Mouse (Mus musculus) MEL (cell line): ENCODE measurements around the gene Nf1. TPM values are rescaled to one million over a fixed set of nuclear protein-coding genes. Genes with fewer than 3 reads are reported as not detected.

Experiments used
- DNase-seq: peaks from one replicate; pipeline ENCODE4 v3.0.0; 2011; ENCODE audit warnings: low read depth, low spot score
- H3K27ac ChIP-seq: 2 replicates; pipeline ENCODE4 v1.5.1; 2012; ENCODE audit warnings: low read depth, mild to moderate bottlenecking, control low read depth, low read length, moderate library complexity; ENCODE audit not compliant: control insufficient read depth
- H3K27me3 ChIP-seq, 2 experiments: fragments of 150-350 bp in 1 of 2; sonication (generic) in 1 of 2; 2 replicates each; pipeline ENCODE4 v1.6.1; 2012; ENCODE audit warnings: low read length in 2 of 2, mild to moderate bottlenecking in 2 of 2, improper control_type of control experiment in 1 of 2, moderate library complexity in 1 of 2; ENCODE audit not compliant: insufficient read depth in 2 of 2, control insufficient read depth in 1 of 2
- H3K36me3 ChIP-seq, 2 experiments: 2 replicates each; pipeline ENCODE4 v1.6.1; 2012 to 2014; ENCODE audit warnings: low read length in 2 of 2, improper control_type of control experiment in 1 of 2, inconsistent platforms in 1 of 2, mild to moderate bottlenecking in 1 of 2; ENCODE audit not compliant: insufficient read depth in 2 of 2, control insufficient read depth in 1 of 2
- H3K4me1 ChIP-seq, 2 experiments: fragments of 150-350 bp in 1 of 2; sonication (generic) in 1 of 2; 2 replicates each; pipeline ENCODE4 v1.6.1; 2012; ENCODE audit warnings: low read length in 2 of 2, improper control_type of control experiment in 1 of 2, mild to moderate bottlenecking in 1 of 2; ENCODE audit not compliant: insufficient read depth in 2 of 2, control insufficient read depth in 1 of 2
- H3K4me3 ChIP-seq, 2 experiments: fragments of 150-350 bp in 1 of 2; sonication (generic) in 1 of 2; 2 replicates each; pipeline ENCODE4 v1.5.1; 2012; ENCODE audit warnings: low read depth in 2 of 2, low read length in 2 of 2, mild to moderate bottlenecking in 2 of 2, moderate library complexity in 2 of 2, control low read depth in 1 of 2, improper control_type of control experiment in 1 of 2; ENCODE audit not compliant: control insufficient read depth in 1 of 2, insufficient read depth in 1 of 2
- H3K79me2 ChIP-seq: 2 replicates; pipeline ENCODE4 v1.6.1; 2012; ENCODE audit warnings: mild to moderate bottlenecking, low read length, moderate library complexity; ENCODE audit not compliant: control insufficient read depth, poor library complexity, insufficient read depth
- H3K9ac ChIP-seq: 2 replicates; pipeline ENCODE4 v1.6.1; 2012; ENCODE audit warnings: low read depth, mild to moderate bottlenecking, control low read depth, low read length, moderate library complexity; ENCODE audit not compliant: control insufficient read depth, poor library complexity, severe bottlenecking
- H3K9me3 ChIP-seq: fragments of 150-350 bp; sonication (generic); replicated peaks from 2 replicates; pipeline ENCODE4 v1.6.1; 2012; ENCODE audit warnings: mild to moderate bottlenecking, low read length, improper control_type of control experiment, moderate library complexity; ENCODE audit not compliant: insufficient read depth
- CTCF ChIP-seq, 3 experiments: IDR thresholded peaks in 2 of 3; conservative IDR thresholded peaks in 1 of 3; 2 replicates each; pipeline ENCODE4 v1.5.1; 2011 to 2012; ENCODE audit warnings: low read length in 3 of 3, low read depth in 2 of 3, mild to moderate bottlenecking in 2 of 3, improper control_type of control experiment in 1 of 3, inconsistent platforms in 1 of 3, mixed read lengths in 1 of 3, moderate library complexity in 1 of 3; ENCODE audit not compliant: control insufficient read depth in 1 of 3, insufficient read depth in 1 of 3, poor library complexity in 1 of 3, severe bottlenecking in 1 of 3
- ELF1 ChIP-seq: IDR thresholded peaks from 2 replicates; pipeline ENCODE4 v1.6.1; 2014; ENCODE audit warnings: low read depth, mild to moderate bottlenecking, inconsistent platforms, low read length, improper control_type of control experiment, moderate library complexity
- EP300 ChIP-seq, 2 experiments: IDR thresholded peaks; 2 replicates each; pipeline ENCODE4 v1.6.1; 2011; ENCODE audit warnings: improper control_type of control experiment in 2 of 2, low read length in 2 of 2, low read depth in 1 of 2, mild to moderate bottlenecking in 1 of 2
- GABPA ChIP-seq: IDR thresholded peaks from 2 replicates; pipeline ENCODE4 v1.6.1; 2012; ENCODE audit warnings: low read depth, mild to moderate bottlenecking, inconsistent platforms, low read length, improper control_type of control experiment, moderate library complexity
- HCFC1 ChIP-seq: IDR thresholded peaks from 2 replicates; pipeline ENCODE4 v1.6.1; 2012; ENCODE audit warnings: low read depth, mild to moderate bottlenecking, inconsistent platforms, low read length, improper control_type of control experiment, moderate library complexity
- KAT2A ChIP-seq: conservative IDR thresholded peaks from 2 replicates; pipeline ENCODE4 v1.6.1; 2012; ENCODE audit warnings: low read depth, low read length, improper control_type of control experiment, inconsistent platforms
- MAFK ChIP-seq: IDR thresholded peaks from 2 replicates; pipeline ENCODE4 v1.6.1; 2011; ENCODE audit warnings: low read depth, mild to moderate bottlenecking, low read length, improper control_type of control experiment, borderline replicate concordance
- MAZ ChIP-seq: IDR thresholded peaks from 2 replicates; pipeline ENCODE4 v1.6.1; 2012; ENCODE audit warnings: low read depth, mild to moderate bottlenecking, inconsistent platforms, low read length, improper control_type of control experiment
- MEF2A ChIP-seq: IDR thresholded peaks from 2 replicates; pipeline ENCODE4 v1.6.1; 2014; ENCODE audit warnings: low read depth, mild to moderate bottlenecking, inconsistent platforms, low read length, improper control_type of control experiment; ENCODE audit not compliant: poor library complexity, insufficient replicate concordance, severe bottlenecking; ENCODE audit errors: extremely low read depth
- MXI1 ChIP-seq: IDR thresholded peaks from 2 replicates; pipeline ENCODE4 v1.6.1; 2011; ENCODE audit warnings: mild to moderate bottlenecking, low read depth, low read length, improper control_type of control experiment
- MYB ChIP-seq: IDR thresholded peaks from 2 replicates; pipeline ENCODE4 v1.6.1; 2011; ENCODE audit warnings: mild to moderate bottlenecking, low read depth, low read length, improper control_type of control experiment
- NELFE ChIP-seq: IDR thresholded peaks from 2 replicates; pipeline ENCODE4 v1.6.1; 2011; ENCODE audit warnings: low read depth, low read length, improper control_type of control experiment
- POLR2A ChIP-seq, 2 experiments: IDR thresholded peaks; 2 replicates each; pipeline ENCODE4 v1.6.1; 2011 to 2012; ENCODE audit warnings: low read length in 2 of 2, mild to moderate bottlenecking in 2 of 2, control low read depth in 1 of 2, improper control_type of control experiment in 1 of 2, low read depth in 1 of 2, moderate library complexity in 1 of 2; ENCODE audit not compliant: control insufficient read depth in 1 of 2, insufficient read depth in 1 of 2, poor library complexity in 1 of 2
- RAD21 ChIP-seq: IDR thresholded peaks from 2 replicates; pipeline ENCODE4 v1.6.1; 2011; ENCODE audit warnings: mild to moderate bottlenecking, low read depth, low read length, improper control_type of control experiment
- RCOR1 ChIP-seq: IDR thresholded peaks from 2 replicates; pipeline ENCODE4 v1.6.1; 2012; ENCODE audit warnings: low read depth, mild to moderate bottlenecking, inconsistent platforms, low read length, improper control_type of control experiment
- SIN3A ChIP-seq: IDR thresholded peaks from 2 replicates; pipeline ENCODE4 v1.6.1; 2012; ENCODE audit warnings: low read length, improper control_type of control experiment, inconsistent platforms
- SMC3 ChIP-seq: IDR thresholded peaks from 2 replicates; pipeline ENCODE4 v1.6.1; 2011; ENCODE audit warnings: low read depth, low read length, improper control_type of control experiment
- TBP ChIP-seq: IDR thresholded peaks from 2 replicates; pipeline ENCODE4 v1.8.0; 2011; ENCODE audit warnings: low read depth, low read length, improper control_type of control experiment
- TCF12 ChIP-seq: IDR thresholded peaks from 2 replicates; pipeline ENCODE4 v1.6.1; 2014; ENCODE audit warnings: low read depth, mild to moderate bottlenecking, inconsistent platforms, low read length, improper control_type of control experiment, moderate library complexity
- UBTF ChIP-seq: IDR thresholded peaks from 2 replicates; pipeline ENCODE4 v1.6.1; 2012; ENCODE audit warnings: low read depth, mild to moderate bottlenecking, inconsistent platforms, low read length, improper control_type of control experiment, moderate library complexity, borderline replicate concordance; ENCODE audit not compliant: insufficient read depth
- USF1 ChIP-seq: IDR thresholded peaks from 2 replicates; pipeline ENCODE4 v1.6.1; 2014; ENCODE audit warnings: low read depth, mild to moderate bottlenecking, inconsistent platforms, low read length, improper control_type of control experiment, moderate library complexity
- ZC3H11A ChIP-seq: IDR thresholded peaks from 2 replicates; pipeline ENCODE4 v1.6.1; 2012; ENCODE audit warnings: low read depth, mild to moderate bottlenecking, inconsistent platforms, low read length, improper control_type of control experiment
- ZMIZ1 ChIP-seq: IDR thresholded peaks from 2 replicates; pipeline ENCODE4 v1.6.1; 2012; ENCODE audit warnings: low read depth, mild to moderate bottlenecking, inconsistent platforms, low read length, improper control_type of control experiment, moderate library complexity
- polyA plus RNA-seq, 2 experiments: library from polyadenylated mRNA; stranded (reverse) in 1 of 2; unstranded in 1 of 2; fragments of >175 nt in 1 of 2; fragments of >200 nt in 1 of 2; gene quantifications; 2 replicates each; pipeline versions ENCODE4 v1.2.1 to v1.2.4; 2012; ENCODE audit warnings: low replicate concordance in 2 of 2, low read depth in 1 of 2; ENCODE audit not compliant: insufficient read length in 2 of 2, insufficient read depth in 1 of 2, missing spikeins in 1 of 2
- total RNA-seq: library from RNA; depleted of rRNA; stranded (reverse); fragments of 300-350 nt; gene quantifications from 2 replicates; pipeline ENCODE4 v1.2.3, GENCODE M21; 2012

Gene Nf1
- total and polyA plus RNA-seq, 3 experiments: 13.2 to 108 (median 20.3) TPM

DNA sequence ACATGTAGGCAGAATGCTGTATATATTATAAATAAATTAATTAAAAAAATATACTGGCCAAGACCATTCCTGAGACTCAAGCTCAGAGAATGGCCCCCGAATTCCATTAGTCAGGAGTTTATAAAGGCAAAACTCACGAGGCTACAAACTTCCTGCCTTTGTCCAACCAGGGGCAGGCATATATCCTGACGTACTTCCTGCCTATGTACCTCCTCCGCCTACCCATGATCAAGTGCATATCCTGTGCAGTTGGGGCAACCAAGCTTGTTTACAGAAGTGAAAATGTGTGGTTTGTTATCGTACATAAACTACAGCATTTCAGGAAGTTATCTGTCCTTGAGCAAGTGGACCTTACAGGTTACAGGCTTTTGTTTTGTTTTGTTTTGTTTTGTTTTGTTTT lies 283.5 kb downstream of the Nf1 start (continued):
- TF ChIP-seq SIN3A: peak; percentile 95
- peak; percentile 87 for TF ChIP-seq ELF1
- TF ChIP-seq KAT2A: peak; percentile 85
- peak; percentile 70; the same call in 1 of the 2 replicates for TF ChIP-seq ZMIZ1
- peak; percentile 81 for TF ChIP-seq MAFK
- TF ChIP-seq NELFE: peak; percentile 95
- TF ChIP-seq UBTF: no peak
- TF ChIP-seq TBP: peak; percentile 98
- TF ChIP-seq HCFC1: peak; percentile 94
- TF ChIP-seq ZC3H11A: no peak
- peak; percentile 63 to 84 for TF ChIP-seq EP300 (IDR thresholded peaks at IDR 0.05; ENCODE audit: low read depth in 1 of 2, low read length in 2 of 2)
- no peak for TF ChIP-seq GABPA
- TF ChIP-seq POLR2A (IDR thresholded peaks at IDR 0.05; ENCODE audit: control insufficient read depth in 1 of 2, insufficient read depth in 1 of 2, low read depth in 1 of 2, low read length in 2 of 2, poor library complexity in 1 of 2): peak in 1 of 2 experiments; percentile 94; a peak in 2 of 4 replicates
- TF ChIP-seq RCOR1: peak; percentile 75
- no peak for TF ChIP-seq MYB
- TF ChIP-seq, all 39 proteins: peak for 24

DNA sequence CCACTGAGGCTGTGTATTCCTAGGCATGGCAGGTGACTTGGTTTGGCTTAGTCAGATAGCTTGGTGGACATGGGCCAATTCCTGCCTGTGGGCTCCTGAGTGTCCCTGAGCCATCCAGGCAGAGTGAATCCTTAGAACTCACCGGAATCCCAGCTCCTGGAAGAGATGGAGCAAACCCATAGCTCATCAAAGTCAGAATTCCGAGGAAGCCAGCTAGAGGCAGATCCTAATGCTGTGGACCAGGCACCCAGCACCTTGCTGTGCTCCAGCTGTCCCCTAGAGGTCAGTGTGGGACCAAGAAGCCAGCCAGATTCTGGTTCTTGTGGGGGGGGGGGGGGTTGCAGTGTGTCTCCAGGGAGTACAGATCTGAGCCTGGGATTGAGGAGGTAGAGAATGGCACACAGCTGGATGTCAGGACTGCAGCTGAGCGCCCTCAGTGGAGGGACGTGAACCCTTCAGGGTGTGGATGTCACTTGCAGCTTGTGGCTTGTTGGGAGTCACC lies 285.4 kb downstream of the Nf1 start:
- no peaks in the 10 kb centered on the region for H3K27me3 ChIP-seq
- no peak overlapping the region for H3K9ac ChIP-seq
- H3K79me2 ChIP-seq: peaks cover 8% of the 10 kb centered on the region
- H3K4me3 ChIP-seq: no peak overlapping the region
- H3K36me3 ChIP-seq: peaks cover 0 to 11% of the 10 kb centered on the region in 2 experiments; a peak in 2 of 4 replicates
- peak; percentile 79 for DNase-seq
- H3K4me1 ChIP-seq: peaks cover 0 to 10% of the 10 kb centered on the region in 2 experiments; a peak in 2 of 4 replicates
- no peak overlapping the region for H3K27ac ChIP-seq
- no peaks in the 10 kb centered on the region for H3K9me3 ChIP-seq
- TF ChIP-seq MAFK: no peak
- no peak for TF ChIP-seq MXI1
- peak; percentile 72 to 93 (median 88) for TF ChIP-seq CTCF (IDR thresholded peaks at IDR 0.05 in 2 of 3, conservative IDR thresholded peaks at IDR 0.05 in 1 of 3; ENCODE audit: control insufficient read depth in 1 of 3, insufficient read depth in 1 of 3, low read depth in 2 of 3, low read length in 3 of 3, poor library complexity in 1 of 3, severe bottlenecking in 1 of 3)
- peak; percentile 76 for TF ChIP-seq SMC3
- peak; percentile 78 for TF ChIP-seq RAD21
- 0 out of 2 replicates have a peak, but pooled peaks have one; percentile 10 for TF ChIP-seq HCFC1
- peak; percentile 62 for TF ChIP-seq ZC3H11A
- no peak for TF ChIP-seq USF1
- no peak for TF ChIP-seq TCF12
- peak; percentile 83; the same call in 1 of the 2 replicates for TF ChIP-seq MAZ
- TF ChIP-seq MEF2A: no peak
